Mouse (Mus musculus) brain, embryonic 14.5 days (tissue): ENCODE data around the gene Cxcr6.

ENCODE experiments used
- CTCF ChIP-seq: fragments of 200-500 bp; IDR thresholded peaks from 2 replicates; pipeline ENCODE4 v1.5.1; 2012; ENCODE audit warnings: inconsistent platforms, mild to moderate bottlenecking, moderate library complexity, borderline replicate concordance; ENCODE audit not compliant: insufficient read depth, insufficient read length; ENCODE audit errors: extremely low read depth
- POLR2A ChIP-seq: fragments of 200-500 bp; IDR thresholded peaks from 2 replicates; pipeline ENCODE4 v1.6.1; 2012; ENCODE audit warnings: mild to moderate bottlenecking, inconsistent platforms, borderline replicate concordance; ENCODE audit not compliant: poor library complexity, insufficient read depth, insufficient read length, severe bottlenecking; ENCODE audit errors: extremely low read depth

DNA sequence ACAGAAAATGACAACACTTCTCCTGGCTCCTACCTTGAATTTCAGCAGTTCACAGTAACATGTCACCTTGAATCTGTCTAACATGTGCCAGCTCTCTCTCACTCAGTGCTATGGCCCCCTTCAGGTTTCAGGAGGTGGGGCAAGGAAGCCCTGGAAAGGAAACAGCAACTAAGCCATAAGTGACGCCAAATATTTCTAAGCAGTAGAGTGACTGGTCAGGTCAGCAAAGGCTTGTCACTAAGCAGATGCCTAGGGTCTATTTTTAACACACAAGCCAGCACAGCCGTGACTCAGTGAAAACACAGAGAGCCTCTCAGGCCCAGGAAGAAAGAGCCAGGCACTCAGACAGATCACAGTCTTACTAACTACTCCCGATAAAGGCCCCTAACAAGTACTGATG, 38.8 kb downstream of the Cxcr6 start:
- TF ChIP-seq CTCF = no peak
- TF ChIP-seq POLR2A = no peak
